Mouse (Mus musculus) neutrophil, adult 59 days (primary cell): ENCODE measurements around the gene Tas2r143. TPM values are rescaled to one million over a fixed set of nuclear protein-coding genes. Genes with fewer than 3 reads are reported as not detected.

Experiments
- total RNA-seq, 2 experiments: library from RNA; stranded (reverse); gene quantifications; 1 replicate in 1 of 2; 2 replicates in 1 of 2; pipeline ENCODE4 v1.2.4; 2023

Tas2r143 gene
- total RNA-seq: 1 to 10 TPM; 4.3 to 4.8 TPM

GRCm38 (mm10) chr6:42399938-42400337, at the start of gene Tas2r143:
Gene Tas2r143, plus strand, starts transcription at chr6:42400238.

DNA sequence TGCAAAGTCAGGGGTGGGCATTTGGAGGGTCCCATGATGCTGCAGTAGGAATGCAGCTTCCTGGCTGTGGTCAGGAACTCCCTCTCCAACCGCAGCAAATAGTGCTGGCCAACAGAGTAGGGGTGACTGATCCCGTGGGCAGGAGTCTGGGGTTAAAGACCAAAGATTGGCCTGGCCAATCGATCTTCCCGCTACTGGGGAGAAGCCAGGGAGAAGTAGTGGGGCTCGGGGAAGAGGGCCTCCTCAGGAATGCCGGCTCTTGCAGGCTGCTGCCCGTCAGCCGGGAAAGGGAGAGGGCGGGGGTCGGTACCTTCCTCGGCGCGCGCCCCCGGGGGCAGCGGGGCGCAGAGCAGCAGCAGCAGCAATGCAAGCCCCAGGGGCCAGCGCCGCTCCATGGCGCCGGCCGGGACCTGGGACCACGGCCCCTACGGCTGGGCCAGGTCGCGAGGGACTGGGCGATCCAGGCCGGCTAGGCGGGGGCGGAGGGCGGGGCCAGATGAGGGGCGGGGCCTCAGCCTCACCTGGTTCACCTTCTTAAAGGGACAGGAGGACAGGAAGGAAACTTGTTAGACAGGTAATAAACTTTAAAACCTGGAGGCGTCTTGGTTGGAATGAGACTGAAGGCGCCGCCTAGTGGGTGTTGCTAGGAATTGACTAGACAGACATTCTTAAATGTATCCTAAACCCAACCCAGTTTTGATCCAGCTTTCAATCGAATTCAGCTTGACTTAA, 27.1 kb upstream of the Tas2r143 start, which contains the start of gene Epha1:
Epha1 (minus strand) TSS at position 453 of the 732 bp plus-strand sequence.

DNA sequence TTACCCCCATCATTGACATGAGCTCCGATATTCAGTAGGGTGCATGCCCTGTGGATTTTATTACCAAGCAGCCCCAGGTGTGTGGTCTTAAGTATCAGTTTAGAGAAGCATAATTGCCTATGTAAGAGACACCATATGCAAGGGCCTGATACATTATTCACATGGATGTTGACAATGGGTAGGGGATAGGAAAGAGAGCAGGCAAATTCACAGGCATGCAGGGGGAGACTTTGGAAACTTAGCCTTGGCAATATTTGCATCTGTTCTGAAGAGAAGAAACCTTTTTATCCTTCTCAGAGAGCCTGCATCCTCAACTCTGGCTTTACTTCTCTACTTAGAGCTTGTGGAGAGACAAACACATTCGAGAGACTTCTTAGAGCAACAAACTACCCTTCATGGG, 5.1 kb downstream of the Tas2r143 start, which contains the start of gene Tas2r135:
Tas2r135 (plus strand) TSS at position 301 of the 400 bp plus-strand sequence.

GRCm38 (mm10) chr6:42434446-42434845, 34.4 kb downstream of the Tas2r143 start, which contains the start of gene Tas2r126:
Gene Tas2r126, plus strand, starts transcription at chr6:42434535.

Other genes with a start within 250 kb of the Tas2r143 start
- gene Tas2r144, start 184.9 kb upstream of the Tas2r143 start, total RNA-seq: not detected
- 1 to 10 TPM; 4.3 to 5.2 TPM for gene Gstk1, start 154.3 kb upstream of the Tas2r143 start, total RNA-seq
- gene Tmem139, start 138.3 kb upstream of the Tas2r143 start, total RNA-seq: not detected
- gene Casp2, start 135.3 kb upstream of the Tas2r143 start, total RNA-seq: 10 to 100 TPM; 66.9 to 84.2 TPM
- under 1 TPM; 0.51 to 0.78 TPM for gene Clcn1, start 113.6 kb upstream of the Tas2r143 start, total RNA-seq
- gene Fam131b, start 75.6 kb upstream of the Tas2r143 start, total RNA-seq: under 1 TPM in 1 of 2 experiments, not detected in 1; 0.09 TPM
- gene Zyx, start 50.6 kb upstream of the Tas2r143 start, total RNA-seq: 100 to 1,000 TPM; 658 to 702 TPM
- gene Epha1, start 27.0 kb upstream of the Tas2r143 start, total RNA-seq: under 1 TPM in 1 of 2 experiments, not detected in 1; 0.24 TPM
- gene Tas2r135, start 5.2 kb downstream of the Tas2r143 start, total RNA-seq: 1 to 10 TPM; 2.7 to 4.2 TPM
- 1 to 10 TPM; 1.4 to 2.0 TPM for gene Tas2r126, start 34.3 kb downstream of the Tas2r143 start, total RNA-seq
- not detected for gene Olfr458, start 65.0 kb downstream of the Tas2r143 start, total RNA-seq
- gene Olfr457, start 76.1 kb downstream of the Tas2r143 start, total RNA-seq: not detected
- gene Olfr456, start 87.0 kb downstream of the Tas2r143 start, total RNA-seq: not detected
- gene Olfr455, start 147.3 kb downstream of the Tas2r143 start, total RNA-seq: not detected
- gene Tcaf3, start 197.5 kb downstream of the Tas2r143 start, total RNA-seq: not detected
- not detected for gene Tcaf2, start 245.0 kb downstream of the Tas2r143 start, total RNA-seq